In the genomic region with DNA sequence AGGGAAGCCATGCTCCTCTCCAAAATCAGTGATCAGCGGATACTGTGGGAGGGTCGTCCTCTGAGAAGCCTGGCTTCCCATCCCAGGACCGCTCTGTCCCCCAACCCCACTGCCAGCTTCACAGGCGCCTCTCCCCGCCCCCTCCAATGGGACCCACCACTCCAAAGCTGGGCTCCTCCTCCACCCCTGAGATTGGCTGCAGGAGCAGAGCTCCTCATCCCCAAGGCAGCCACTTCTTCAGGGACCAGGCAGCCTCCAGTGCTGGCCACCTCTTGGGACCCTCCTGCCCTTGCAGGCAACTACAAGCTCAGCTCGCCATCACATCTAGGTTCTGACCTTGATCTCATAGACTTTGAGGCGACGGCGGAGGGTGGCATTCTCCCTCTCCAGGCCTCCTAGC, we compare ENCODE assay signal across 8 mouse cellular contexts. TPM values are rescaled to one million over a fixed set of nuclear protein-coding genes. Genes with fewer than 3 reads are reported as not detected.
DNase-seq lines count a peak whose midpoint lies in the region; ATAC-seq and TF ChIP-seq lines count a peak whose summit lies in the region.

No protein-coding gene starts in this region.

- no peak for ATAC-seq in embryonic facial prominence, embryonic 11.5 days (replicated peaks; ENCODE audit: insufficient number of reproducible peaks, low FRiP score, low TSS enrichment, low read depth)
- ATAC-seq in hindbrain, embryonic 15.5 days (ENCODE audit: low FRiP score, low read depth): no peak
- no peak for ATAC-seq in midbrain, embryonic 12.5 days (ENCODE audit: low FRiP score, low read depth)
- no peak for ATAC-seq in erythroblast, adult 5-6 weeks (replicated peaks; ENCODE audit: low FRiP score, poor library complexity, severe bottlenecking)

- peak overlapping the region; percentile 57 for H3K4me3 ChIP-seq in kidney, adult 2 months (ENCODE audit: insufficient read depth, low read depth, low read length)
- no peak overlapping the region for H3K4me3 ChIP-seq in embryonic facial prominence, embryonic 11.5 days (ENCODE audit: low read depth, low read length)
- H3K4me3 ChIP-seq in hindbrain, embryonic 15.5 days: peak overlapping the region; percentile 95
- H3K4me3 ChIP-seq in midbrain, embryonic 12.5 days: 0 out of 2 replicates have a peak overlapping the region, but pooled peaks have one; percentile 77

- no peaks in the 10 kb centered on the region for H3K36me3 ChIP-seq in kidney, adult 2 months (ENCODE audit: control insufficient read depth, insufficient read depth, low read length)
- no peaks in the 10 kb centered on the region; the same call in 1 of the 2 replicates for H3K36me3 ChIP-seq in embryonic facial prominence, embryonic 11.5 days (replicated peaks; ENCODE audit: control insufficient read depth, insufficient read depth, low read depth, low read length)
- H3K36me3 ChIP-seq in hindbrain, embryonic 15.5 days: peaks cover 5% of the 10 kb centered on the region
- peaks cover 9% of the 10 kb centered on the region for H3K36me3 ChIP-seq in midbrain, embryonic 12.5 days

- H3K4me2 ChIP-seq in embryonic facial prominence, embryonic 11.5 days (ENCODE audit: low read depth, low read length): peak overlapping the region; percentile 22; the same call in 1 of the 2 replicates
- H3K4me2 ChIP-seq in hindbrain, embryonic 15.5 days: peak overlapping the region; percentile 85
- peak overlapping the region; percentile 91 for H3K4me2 ChIP-seq in midbrain, embryonic 12.5 days (replicated peaks)

- no peak for TF ChIP-seq POLR2A in kidney, adult 2 months (IDR thresholded peaks at IDR 0.05; ENCODE audit: low read depth, low read length)

- whole genome bisulfite sequencing in kidney, adult 2 months: 49% methylated on average over 9 of the region's 9 CpGs
- 25% methylated on average over 9 of the region's 9 CpGs for WGBS in embryonic facial prominence, embryonic 11.5 days
- WGBS in hindbrain, embryonic 15.5 days: 30% methylated on average over 7 of the region's 9 CpGs
- WGBS in midbrain, embryonic 12.5 days: 23% methylated on average over 9 of the region's 9 CpGs

- H3K4me1 ChIP-seq in kidney, adult 2 months (ENCODE audit: control insufficient read depth, insufficient read depth, low read length): no peaks in the 10 kb centered on the region
- peaks cover 7% of the 10 kb centered on the region for H3K4me1 ChIP-seq in embryonic facial prominence, embryonic 11.5 days (ENCODE audit: control insufficient read depth, insufficient read depth, low read length)
- H3K4me1 ChIP-seq in hindbrain, embryonic 15.5 days (replicated peaks): peaks cover 36% of the 10 kb centered on the region
- H3K4me1 ChIP-seq in midbrain, embryonic 12.5 days: peaks cover 40% of the 10 kb centered on the region

- DNase-seq in kidney, adult 2 months: no peak
- no peak for DNase-seq in kidney, adult 8-10 months
- no peak for DNase-seq in embryonic facial prominence, embryonic 11.5 days (ENCODE audit: low spot score)
- no peak for DNase-seq in adrenal gland, adult 8-10 months
- DNase-seq in ovary, postnatal 14 days (ENCODE audit: low spot score): no peak

- H3K9me3 ChIP-seq in embryonic facial prominence, embryonic 11.5 days (replicated peaks; ENCODE audit: control insufficient read depth, low read length): no peaks in the 10 kb centered on the region
- no peaks in the 10 kb centered on the region for H3K9me3 ChIP-seq in hindbrain, embryonic 15.5 days
- H3K9me3 ChIP-seq in midbrain, embryonic 12.5 days: no peaks in the 10 kb centered on the region

- H3K9ac ChIP-seq in embryonic facial prominence, embryonic 11.5 days (replicated peaks; ENCODE audit: low read length): no peak overlapping the region; the same call in 1 of the 2 replicates
- H3K9ac ChIP-seq in hindbrain, embryonic 15.5 days: no peak overlapping the region
- H3K9ac ChIP-seq in midbrain, embryonic 12.5 days (replicated peaks): no peak overlapping the region; the same call in 1 of the 2 replicates

- no peak for TF ChIP-seq CTCF in kidney, adult 2 months (conservative IDR thresholded peaks at IDR 0.05; ENCODE audit: insufficient read depth, insufficient read length, low read depth, low read length)

- H3K27me3 ChIP-seq in kidney, adult 2 months (replicated peaks; ENCODE audit: control insufficient read depth, insufficient read depth, low read length): no peaks in the 10 kb centered on the region; the same call in 1 of the 2 replicates
- no peaks in the 10 kb centered on the region for H3K27me3 ChIP-seq in embryonic facial prominence, embryonic 11.5 days (ENCODE audit: control insufficient read depth, insufficient read depth, low read length)
- no peaks in the 10 kb centered on the region for H3K27me3 ChIP-seq in hindbrain, embryonic 15.5 days
- peaks cover 34% of the 10 kb centered on the region for H3K27me3 ChIP-seq in midbrain, embryonic 12.5 days

- H3K27ac ChIP-seq in kidney, adult 2 months (ENCODE audit: insufficient read depth, low read depth, low read length): no peak overlapping the region
- no peak overlapping the region for H3K27ac ChIP-seq in embryonic facial prominence, embryonic 11.5 days (replicated peaks; ENCODE audit: low read depth, low read length)
- H3K27ac ChIP-seq in hindbrain, embryonic 15.5 days (replicated peaks): peak overlapping the region; percentile 96; the same call in 1 of the 2 replicates
- H3K27ac ChIP-seq in midbrain, embryonic 12.5 days (replicated peaks): no peak overlapping the region

RNA-seq across cellular contexts. Expression of a gene that starts 2.3 kb away (rescaled TPM):
- polyA plus RNA-seq in kidney, adult 2 months (2012; rRNA removed): 10.4 and 12.1 TPM in 2 replicates
- 3.3 and 4.8 TPM in 2 replicates for polyA plus RNA-seq in embryonic facial prominence, embryonic 11.5 days (2014; fragmentation: Nextera tagmentation; extraction: Ambion mirVana)
- 10.3 and 11.1 TPM in 2 replicates for polyA plus RNA-seq in hindbrain, embryonic 15.5 days (2015; fragmentation: Nextera tagmentation; extraction: Ambion mirVana)
- polyA plus RNA-seq in midbrain, embryonic 12.5 days (2016; fragmentation: Nextera tagmentation; extraction: Ambion mirVana): 6.7 and 8.9 TPM in 2 replicates
- total RNA-seq in adrenal gland, adult 8-10 months (2022): 10 to 100 TPM in 3 of 4 experiments, 1 to 10 TPM in 1; 9.5 to 13.8 (median 11.6) TPM
- total RNA-seq in erythroblast, adult 5-6 weeks (2015; ENCODE audit: low replicate concordance): 0.96 and 2.7 TPM in 2 replicates
- 0.70 and 6.3 TPM in 2 replicates for total RNA-seq in erythroblast, adult 5-6 weeks (2017; ENCODE audit: low replicate concordance)

RNA-seq across cellular contexts. Expression of a gene that starts 33.9 kb away (rescaled TPM):
- 0.20 and 0.56 TPM in 2 replicates for polyA plus RNA-seq in kidney, adult 2 months (2012; rRNA removed)
- not detected in 2 replicates for polyA plus RNA-seq in embryonic facial prominence, embryonic 11.5 days (2014; fragmentation: Nextera tagmentation; extraction: Ambion mirVana)
- polyA plus RNA-seq in hindbrain, embryonic 15.5 days (2015; fragmentation: Nextera tagmentation; extraction: Ambion mirVana): 0.13 TPM in 1 of 2 replicates, not detected in the other
- 0.23 and 0.24 TPM in 2 replicates for polyA plus RNA-seq in midbrain, embryonic 12.5 days (2016; fragmentation: Nextera tagmentation; extraction: Ambion mirVana)
- total RNA-seq in adrenal gland, adult 8-10 months (2022): under 1 TPM; 0.31 to 0.51 (median 0.48) TPM
- not detected in 2 replicates for total RNA-seq in erythroblast, adult 5-6 weeks (2015; ENCODE audit: low replicate concordance)
- total RNA-seq in erythroblast, adult 5-6 weeks (2017; ENCODE audit: low replicate concordance): not detected in 2 replicates

RNA-seq across cellular contexts. Expression of a gene that starts 38.7 kb away (rescaled TPM):
- 22.3 and 25.6 TPM in 2 replicates for polyA plus RNA-seq in kidney, adult 2 months (2012; rRNA removed)
- 98.7 and 103 TPM in 2 replicates for polyA plus RNA-seq in embryonic facial prominence, embryonic 11.5 days (2014; fragmentation: Nextera tagmentation; extraction: Ambion mirVana)
- 31.8 and 33.9 TPM in 2 replicates for polyA plus RNA-seq in hindbrain, embryonic 15.5 days (2015; fragmentation: Nextera tagmentation; extraction: Ambion mirVana)
- polyA plus RNA-seq in midbrain, embryonic 12.5 days (2016; fragmentation: Nextera tagmentation; extraction: Ambion mirVana): 68.2 and 68.6 TPM in 2 replicates
- 100 to 1,000 TPM; 115 to 133 (median 124) TPM for total RNA-seq in adrenal gland, adult 8-10 months (2022)
- total RNA-seq in erythroblast, adult 5-6 weeks (2015; ENCODE audit: low replicate concordance): 30.6 and 42.6 TPM in 2 replicates
- 102 and 119 TPM in 2 replicates for total RNA-seq in erythroblast, adult 5-6 weeks (2017; ENCODE audit: low replicate concordance)

Comparison
In these comparisons a context has a peak if more than half of its experiments do, and no peak if none do; other contexts are left out.
1. H3K4me2 ChIP-seq: peak in every context shown above with its lines; median percentile 91 in midbrain, embryonic 12.5 days; 85 in hindbrain, embryonic 15.5 days; 22 in embryonic facial prominence, embryonic 11.5 days.